Mouse (Mus musculus) midbrain, postnatal 0 days (tissue): ENCODE measurements around the gene Crlf3. TPM values are rescaled to one million over a fixed set of nuclear protein-coding genes. Genes with fewer than 3 reads are reported as not detected.

ENCODE experiments used
- ATAC-seq: fragments of 200-750 bp; cut with Nextera tagmentation; 2 replicates; pipeline ENCODE4 v1.8.0; 2017; ENCODE audit warnings: moderate number of reproducible peaks, mild to moderate bottlenecking, moderate TSS enrichment, moderate library complexity; ENCODE audit not compliant: low FRiP score
- DNase-seq: peaks from one replicate; pipeline ENCODE4 v3.0.0-alpha.2; 2015; ENCODE audit warnings: low spot score
- H3K27ac ChIP-seq: fragments of 300-500 bp; sonication (generic); 2 replicates; pipeline ENCODE4 v1.5.1; 2014; ENCODE audit warnings: low read depth, mild to moderate bottlenecking, low read length, mixed read lengths
- H3K27me3 ChIP-seq: fragments of 300-500 bp; sonication (generic); 2 replicates; pipeline ENCODE4 v1.6.1; 2014; ENCODE audit warnings: low read length, control low read depth, mixed read lengths; ENCODE audit not compliant: insufficient read depth
- H3K36me3 ChIP-seq: fragments of 300-500 bp; sonication (generic); 2 replicates; pipeline ENCODE4 v1.6.1; 2014; ENCODE audit warnings: low read length, control low read depth, mixed read lengths; ENCODE audit not compliant: insufficient read depth
- H3K4me1 ChIP-seq: fragments of 300-500 bp; sonication (generic); 2 replicates; pipeline ENCODE4 v1.6.1; 2014; ENCODE audit warnings: mild to moderate bottlenecking, control low read depth, antibody characterized with exemption, low read length, mixed read lengths; ENCODE audit not compliant: insufficient read depth
- H3K4me2 ChIP-seq: fragments of 300-500 bp; sonication (generic); 2 replicates; pipeline ENCODE4 v1.6.1; 2014; ENCODE audit warnings: low read depth, mild to moderate bottlenecking, low read length, mixed read lengths; ENCODE audit not compliant: poor library complexity, severe bottlenecking
- H3K4me3 ChIP-seq: fragments of 300-500 bp; sonication (generic); 2 replicates; pipeline ENCODE4 v1.5.1; 2014; ENCODE audit warnings: low read depth, mild to moderate bottlenecking, low read length, moderate library complexity
- H3K9ac ChIP-seq: fragments of 300-500 bp; sonication (generic); replicated peaks from 2 replicates; pipeline ENCODE4 v1.6.1; 2014; ENCODE audit warnings: mild to moderate bottlenecking, low read length, moderate library complexity, mixed read lengths; ENCODE audit not compliant: poor library complexity, severe bottlenecking
- H3K9me3 ChIP-seq: fragments of 300-500 bp; sonication (generic); 2 replicates; pipeline ENCODE4 v1.6.1; 2016; ENCODE audit warnings: low read length, control low read depth
- CTCF ChIP-seq: IDR thresholded peaks from 2 replicates; pipeline ENCODE4 v1.5.1; 2016; ENCODE audit warnings: antibody characterized with exemption, mild to moderate bottlenecking
- WGBS: fragments of 180-500 bp; shearing (Covaris S2); extraction: QIAGEN DNeasy Blood & Tissue Kit; methylation state at CpG from one replicate; pipeline ENCODE4 v1.1.7; 2014; 5-methylcytosine and 5-hydroxymethylcytosine counted together
- polyA plus RNA-seq: library from polyadenylated mRNA; unstranded; fragments of >200 nt; fragmentation: Nextera tagmentation; extraction: Ambion mirVana; gene quantifications from 2 replicates; pipeline ENCODE4 v1.2.1, GENCODE M21; 2015
- total RNA-seq: library from RNA; depleted of rRNA; stranded (reverse); fragments of >200 nt; gene quantifications from 2 replicates; pipeline ENCODE4 v1.2.3, GENCODE M21; 2014

The Crlf3 gene
- total and polyA plus RNA-seq, 2 experiments from 2014 or later: 8.7 to 9.7 TPM

DNA sequence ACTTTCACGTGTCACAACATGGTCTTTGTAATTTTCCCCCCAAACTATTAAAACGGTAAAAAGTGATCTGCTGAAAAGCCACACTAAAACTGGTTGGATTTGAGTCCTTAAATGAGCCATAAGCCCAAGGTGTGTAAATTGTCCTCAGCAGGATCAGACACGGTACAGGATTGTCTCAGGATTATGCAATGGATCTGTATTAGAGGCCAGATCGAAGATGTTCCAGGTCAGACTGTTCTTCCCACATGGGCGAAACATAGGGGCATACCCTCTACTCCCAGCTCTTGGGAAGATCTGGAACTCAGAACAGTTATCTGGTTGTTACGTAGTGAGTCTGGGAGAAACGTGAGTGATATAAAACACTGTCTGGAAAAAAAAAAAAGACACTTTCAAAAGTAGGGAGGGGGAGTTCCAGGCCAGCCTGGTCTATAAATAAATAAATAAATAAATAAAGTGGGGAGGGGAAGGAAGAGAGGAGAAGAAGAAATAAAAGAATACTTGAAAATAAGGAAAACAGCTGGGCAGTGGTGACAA is 1.1 kb upstream of the Crlf3 start:
- peak overlapping the region; percentile 70; the same call in 1 of the 2 replicates for H3K27ac ChIP-seq
- H3K4me1 ChIP-seq: no peaks in the 10 kb centered on the region
- no peak for TF ChIP-seq CTCF
- no peak overlapping the region for H3K4me3 ChIP-seq
- ATAC-seq: no peak
- whole genome bisulfite sequencing: 78% methylated on average over 7 of the region's 7 CpGs
- no peaks in the 10 kb centered on the region for H3K36me3 ChIP-seq
- no peak overlapping the region for H3K4me2 ChIP-seq
- H3K9me3 ChIP-seq: no peaks in the 10 kb centered on the region
- H3K27me3 ChIP-seq: no peaks in the 10 kb centered on the region
- DNase-seq: no peak
- peak overlapping the region; percentile 78; the same call in 1 of the 2 replicates for H3K9ac ChIP-seq

DNA sequence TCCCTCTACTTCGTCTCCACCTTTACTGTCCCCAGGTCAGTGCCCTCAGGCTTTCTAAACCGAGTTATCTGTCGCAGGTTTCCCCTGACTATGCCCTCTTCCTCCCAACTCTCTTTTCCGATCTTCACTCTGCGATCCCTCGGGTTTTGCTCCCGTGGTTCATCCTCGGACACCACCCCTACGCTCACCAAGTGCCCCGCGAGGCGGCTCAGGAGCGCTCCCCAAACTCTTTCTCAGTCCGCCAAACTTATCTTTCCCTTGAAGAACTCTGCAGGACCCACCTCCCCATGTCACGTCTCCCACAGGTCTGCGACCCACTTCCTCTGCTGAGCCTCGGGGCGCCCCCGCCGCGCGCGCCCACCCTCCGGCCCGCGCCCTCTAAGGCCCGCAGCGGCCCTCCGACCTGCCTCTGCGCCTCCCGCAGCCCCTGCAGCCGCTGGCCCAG is 388 bp downstream of the Crlf3 start:
- no peak for TF ChIP-seq CTCF
- DNase-seq (no peak), ATAC-seq (peak; percentile 66)
- Histone ChIP-seq H3K9me3 (no peaks in the 10 kb centered on the region), H3K27ac (peak overlapping the region; percentile 70; the same call in 1 of the 2 replicates), H3K4me1 (no peaks in the 10 kb centered on the region), H3K9ac (peak overlapping the region; percentile 78), H3K36me3 (no peaks in the 10 kb centered on the region), H3K4me3 (peak overlapping the region; percentile 87), H3K27me3 (no peaks in the 10 kb centered on the region), H3K4me2 (peak overlapping the region; percentile 80)
- WGBS: under 1% methylated on average over 30 of the region's 32 CpGs

DNA sequence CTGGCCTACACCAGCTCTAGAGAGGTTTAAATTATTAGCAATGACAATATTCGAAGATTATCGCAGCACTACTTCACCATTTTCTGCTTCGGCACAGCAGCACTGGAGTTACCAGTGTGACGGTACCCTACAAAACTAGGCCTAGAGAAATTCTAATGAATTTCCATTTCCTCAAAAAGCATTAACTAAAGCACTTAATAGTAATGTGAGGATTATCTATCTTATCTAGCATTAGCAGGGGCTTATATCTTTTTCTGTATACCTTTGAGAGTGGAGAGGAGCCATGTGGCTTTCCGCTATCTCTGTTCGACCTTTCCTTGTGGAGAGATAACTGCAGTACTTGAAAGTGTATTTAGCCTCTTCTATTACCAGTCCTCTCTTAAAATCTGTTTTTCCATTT is 1.0 kb downstream of the Crlf3 start:
- Histone ChIP-seq H3K36me3 (no peaks in the 10 kb centered on the region), H3K4me2 (peak overlapping the region; percentile 80), H3K9ac (peak overlapping the region; percentile 78), H3K27ac (no peak overlapping the region), H3K4me1 (no peaks in the 10 kb centered on the region), H3K4me3 (peak overlapping the region; percentile 87), H3K9me3 (no peaks in the 10 kb centered on the region), H3K27me3 (no peaks in the 10 kb centered on the region)
- no peak for TF ChIP-seq CTCF
- WGBS: 60% methylated on average over 6 of the region's 6 CpGs
- ATAC-seq: no peak
- no peak for DNase-seq

DNA sequence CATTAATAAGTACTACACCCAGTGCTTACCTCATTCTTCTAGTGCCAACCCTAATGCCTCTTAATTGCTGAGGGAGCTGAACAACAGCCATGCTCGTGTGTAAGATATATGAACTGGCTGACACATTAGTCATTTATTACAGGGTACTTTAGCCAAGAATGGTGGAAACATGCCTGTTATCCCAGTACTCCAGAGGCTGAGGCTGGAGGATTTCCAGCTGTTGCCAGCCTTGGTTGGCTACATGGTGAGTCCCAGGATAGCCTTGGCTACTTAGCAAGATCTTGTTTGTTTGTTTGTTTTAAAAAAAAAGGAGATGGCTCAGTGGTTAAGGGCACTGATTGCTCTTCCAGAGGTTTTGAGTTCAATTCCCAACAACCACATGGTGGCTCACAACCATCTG is 2.0 kb downstream of the Crlf3 start:
- no peak for DNase-seq
- no peaks in the 10 kb centered on the region for H3K9me3 ChIP-seq
- H3K27ac ChIP-seq: no peak overlapping the region
- no peaks in the 10 kb centered on the region for H3K4me1 ChIP-seq
- no peaks in the 10 kb centered on the region for H3K36me3 ChIP-seq
- no peak overlapping the region for H3K9ac ChIP-seq
- no peak overlapping the region for H3K4me2 ChIP-seq
- no peak for TF ChIP-seq CTCF
- H3K27me3 ChIP-seq: no peaks in the 10 kb centered on the region
- no peak for ATAC-seq
- WGBS: 75% methylated on average over 1 of the region's 1 CpGs
- H3K4me3 ChIP-seq: no peak overlapping the region

DNA sequence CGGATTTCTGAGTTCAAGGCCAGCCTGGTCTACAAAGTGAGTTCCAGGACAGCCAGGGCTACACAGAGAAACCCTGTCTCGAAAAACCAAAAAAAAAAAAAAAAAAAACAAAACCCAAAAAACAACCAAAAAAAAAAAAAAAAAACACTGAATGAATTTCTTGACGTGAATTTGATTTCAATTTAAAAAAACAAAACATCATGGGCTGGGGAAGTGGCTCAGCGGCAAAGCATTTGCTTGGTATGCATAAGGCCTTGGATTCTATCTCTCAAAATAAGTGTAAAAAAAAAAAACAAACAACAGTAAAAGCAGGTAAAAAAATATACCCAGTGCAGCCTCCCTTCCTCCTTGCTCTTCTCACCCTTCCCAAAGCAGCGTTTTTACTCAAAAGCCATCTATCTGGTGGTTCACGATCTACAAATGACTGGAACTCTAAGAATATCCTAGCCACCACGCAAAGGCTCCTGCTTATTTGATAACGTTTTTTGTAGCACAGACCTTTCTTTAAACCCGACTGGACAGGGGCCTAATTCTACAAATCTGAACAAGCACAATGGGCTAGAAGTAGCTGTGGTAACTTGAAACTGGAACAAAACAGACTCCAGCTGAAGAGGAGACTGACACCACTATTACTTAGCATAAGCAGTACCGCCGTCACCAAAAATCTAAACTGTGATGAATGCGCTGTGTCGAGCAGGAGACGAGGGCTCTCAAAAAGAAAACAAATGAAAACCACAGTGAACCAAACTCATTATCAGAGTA is 2.8 kb downstream of the Crlf3 start:
- Histone ChIP-seq H3K9ac (no peak overlapping the region), H3K36me3 (no peaks in the 10 kb centered on the region), H3K4me3 (no peak overlapping the region), H3K4me2 (no peak overlapping the region), H3K27me3 (no peaks in the 10 kb centered on the region), H3K9me3 (no peaks in the 10 kb centered on the region), H3K27ac (no peak overlapping the region), H3K4me1 (no peaks in the 10 kb centered on the region)
- WGBS: 70% methylated on average over 13 of the region's 14 CpGs
- DNase-seq (no peak), ATAC-seq (no peak)
- TF ChIP-seq CTCF: no peak

DNA sequence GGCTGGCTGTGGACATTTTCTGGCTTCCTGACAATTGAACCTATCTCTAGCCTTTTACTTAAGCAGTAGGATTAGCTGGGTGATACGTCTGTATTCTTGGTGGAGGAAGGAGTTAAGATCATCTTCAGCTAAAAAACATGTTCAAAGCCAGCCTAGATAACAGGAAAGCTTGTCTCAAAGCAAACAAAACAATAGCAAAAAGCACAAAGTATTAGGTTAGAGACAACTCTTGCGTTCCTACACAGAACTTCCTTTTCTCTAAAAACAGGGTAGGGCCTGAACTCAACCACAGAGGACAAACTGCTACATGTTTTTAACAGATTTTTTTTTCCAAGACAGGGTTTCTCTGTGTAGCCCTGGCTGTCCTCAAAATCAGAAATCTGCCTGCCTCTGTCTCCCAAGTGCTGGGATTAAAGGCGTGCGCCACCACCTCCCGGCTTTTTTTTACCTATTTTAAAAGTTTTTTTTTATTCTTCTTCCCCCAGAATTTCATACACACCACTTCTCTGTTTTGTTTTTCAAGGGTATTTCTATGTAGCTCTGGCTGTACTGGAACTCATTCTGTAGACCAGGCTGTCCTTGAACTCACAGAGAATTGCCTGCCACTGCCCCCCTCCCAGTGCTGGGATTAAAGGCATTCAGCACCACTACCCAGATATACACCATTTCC is 5.0 kb downstream of the Crlf3 start:
- no peak for ATAC-seq

More for the DNA sequence above, 5.0 kb downstream of the Crlf3 start:
- no peak for DNase-seq
- H3K9me3 ChIP-seq: no peaks in the 10 kb centered on the region
- 93% methylated on average over 5 of the region's 5 CpGs for WGBS
- H3K27ac ChIP-seq: no peak overlapping the region
- H3K4me2 ChIP-seq: no peak overlapping the region
- no peaks in the 10 kb centered on the region for H3K4me1 ChIP-seq
- no peak for TF ChIP-seq CTCF
- no peaks in the 10 kb centered on the region for H3K36me3 ChIP-seq
- no peak overlapping the region for H3K4me3 ChIP-seq
- no peak overlapping the region for H3K9ac ChIP-seq
- H3K27me3 ChIP-seq: no peaks in the 10 kb centered on the region
